Mouse (Mus musculus): ENCODE data around the gene Megf8. TPM values are rescaled to one million over a fixed set of nuclear protein-coding genes. Genes with fewer than 3 reads are reported as not detected.
A peak's percentile ranks its signal among the peaks of the same experiment; 100 is the strongest.

Gene Megf8
- polyA plus RNA-seq, 1 experiment from 2014 or later = 11.3 TPM

- Histone ChIP-seq H3K4me3 (ENCODE audit: low read depth, low read length) (no peak overlapping the region), H3K27me3 (ENCODE audit: control insufficient read depth, insufficient read depth, low read length) (no peaks in the 10 kb centered on the region), H3K4me2 (replicated peaks; ENCODE audit: low read depth, low read length) (no peak overlapping the region), H3K9ac (ENCODE audit: low read depth, low read length) (no peak overlapping the region), H3K27ac (ENCODE audit: low read depth, low read length) (no peak overlapping the region), H3K36me3 (ENCODE audit: control insufficient read depth, insufficient read depth, low read length) (no peaks in the 10 kb centered on the region), H3K9me3 (ENCODE audit: control insufficient read depth, low read length) (no peaks in the 10 kb centered on the region), H3K4me1 (replicated peaks; ENCODE audit: control insufficient read depth, insufficient read depth, low read length) (peaks cover 3% of the 10 kb centered on the region)
- DNase-seq (ENCODE audit: low spot score) (no peak), ATAC-seq (ENCODE audit: low FRiP score) (no peak)
- WGBS = 86% methylated on average over 30 of the region's 30 CpGs
Measured at GRCm38 (mm10) chr7:25271651-25272444, 45.1 kb upstream of the Megf8 start.

- DNase-seq (ENCODE audit: low spot score) (no peak), ATAC-seq (ENCODE audit: low FRiP score) (no peak)
- Histone ChIP-seq H3K36me3 (ENCODE audit: control insufficient read depth, insufficient read depth, low read length) (no peaks in the 10 kb centered on the region), H3K27ac (ENCODE audit: low read depth, low read length) (no peak overlapping the region), H3K9ac (ENCODE audit: low read depth, low read length) (0 out of 2 replicates have a peak overlapping the region, but pooled peaks have one; percentile 16), H3K4me3 (ENCODE audit: low read depth, low read length) (no peak overlapping the region), H3K27me3 (ENCODE audit: control insufficient read depth, insufficient read depth, low read length) (no peaks in the 10 kb centered on the region), H3K4me1 (replicated peaks; ENCODE audit: control insufficient read depth, insufficient read depth, low read length) (peaks cover 5% of the 10 kb centered on the region), H3K9me3 (ENCODE audit: control insufficient read depth, low read length) (no peaks in the 10 kb centered on the region), H3K4me2 (replicated peaks; ENCODE audit: low read depth, low read length) (no peak overlapping the region)
- 91% methylated on average over 38 of the region's 38 CpGs for WGBS
Measured at GRCm38 (mm10) chr7:25272445-25273258, 44.3 kb upstream of the Megf8 start.

- H3K4me2 ChIP-seq (replicated peaks; ENCODE audit: low read depth, low read length) = no peak overlapping the region
- DNase-seq (ENCODE audit: low spot score) = no peak
- H3K4me1 ChIP-seq (replicated peaks; ENCODE audit: control insufficient read depth, insufficient read depth, low read length) = peaks cover 9% of the 10 kb centered on the region
Measured at GRCm38 (mm10) chr7:25273259-25274241, 43.4 kb upstream of the Megf8 start.

DNA sequence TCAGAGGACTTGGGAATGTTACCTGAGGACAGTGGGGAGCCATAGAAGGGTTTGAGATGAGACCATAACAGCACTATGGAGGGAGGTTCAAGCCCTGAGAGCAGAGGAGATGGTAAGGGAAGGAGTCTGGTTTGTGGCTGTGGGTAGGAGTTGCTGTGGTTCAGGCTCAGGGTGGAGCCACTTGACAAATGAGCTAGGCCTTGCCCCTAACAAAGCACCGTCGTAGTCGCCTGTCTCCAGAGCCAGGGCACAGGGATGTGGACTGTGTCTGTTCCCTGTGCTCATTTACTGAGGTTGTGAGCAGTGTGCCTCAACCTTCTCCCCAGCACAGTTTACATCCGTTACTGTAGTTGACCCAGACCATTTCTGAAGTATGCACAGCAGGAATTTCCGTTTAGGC is 42.4 kb upstream of the Megf8 start:
- Histone ChIP-seq H3K9ac (ENCODE audit: low read depth, low read length) (peak overlapping the region; percentile 4; the same call in 1 of the 2 replicates), H3K27me3 (ENCODE audit: control insufficient read depth, insufficient read depth, low read length) (no peaks in the 10 kb centered on the region), H3K27ac (ENCODE audit: low read depth, low read length) (no peak overlapping the region), H3K4me3 (ENCODE audit: low read depth, low read length) (no peak overlapping the region), H3K36me3 (ENCODE audit: control insufficient read depth, insufficient read depth, low read length) (no peaks in the 10 kb centered on the region), H3K4me2 (replicated peaks; ENCODE audit: low read depth, low read length) (no peak overlapping the region), H3K9me3 (ENCODE audit: control insufficient read depth, low read length) (no peaks in the 10 kb centered on the region), H3K4me1 (replicated peaks; ENCODE audit: control insufficient read depth, insufficient read depth, low read length) (peaks cover 8% of the 10 kb centered on the region)
- DNase-seq (ENCODE audit: low spot score) (no peak), ATAC-seq (ENCODE audit: low FRiP score) (no peak)
- 70% methylated on average over 5 of the region's 5 CpGs for WGBS

More at GRCm38 (mm10) chr7:25273259-25274241, 43.4 kb upstream of the Megf8 start:
- Histone ChIP-seq H3K36me3 (ENCODE audit: control insufficient read depth, insufficient read depth, low read length) (no peaks in the 10 kb centered on the region), H3K27me3 (ENCODE audit: control insufficient read depth, insufficient read depth, low read length) (no peaks in the 10 kb centered on the region), H3K27ac (ENCODE audit: low read depth, low read length) (no peak overlapping the region), H3K9ac (ENCODE audit: low read depth, low read length) (no peak overlapping the region), H3K4me3 (ENCODE audit: low read depth, low read length) (no peak overlapping the region), H3K9me3 (ENCODE audit: control insufficient read depth, low read length) (no peaks in the 10 kb centered on the region)
- no peak for ATAC-seq (ENCODE audit: low FRiP score)
- 91% methylated on average over 21 of the region's 22 CpGs for WGBS

DNA sequence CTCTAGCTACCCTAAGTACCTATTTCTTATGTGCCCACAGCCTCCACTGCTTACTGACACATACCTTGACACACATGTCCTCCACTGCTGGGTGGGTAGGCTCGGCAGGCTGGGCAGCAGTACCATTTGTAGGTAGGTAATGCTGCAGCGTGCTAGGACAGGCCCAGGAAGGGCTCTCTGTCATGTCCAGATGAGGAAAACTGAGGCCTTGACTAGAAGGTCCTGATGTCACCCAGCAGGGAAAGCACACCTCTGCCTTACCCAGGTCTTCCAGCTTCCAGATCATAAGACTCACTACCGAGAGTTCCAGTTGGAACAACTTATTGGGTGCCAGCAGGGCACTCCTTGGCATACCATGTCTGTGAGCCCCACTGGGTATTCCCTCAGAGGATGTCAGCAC is 42.0 kb upstream of the Megf8 start:
- no peak for DNase-seq (ENCODE audit: low spot score)
- Histone ChIP-seq H3K9me3 (ENCODE audit: control insufficient read depth, low read length) (no peaks in the 10 kb centered on the region), H3K27me3 (ENCODE audit: control insufficient read depth, insufficient read depth, low read length) (no peaks in the 10 kb centered on the region), H3K36me3 (ENCODE audit: control insufficient read depth, insufficient read depth, low read length) (no peaks in the 10 kb centered on the region), H3K9ac (ENCODE audit: low read depth, low read length) (no peak overlapping the region; the same call in 1 of the 2 replicates), H3K4me3 (ENCODE audit: low read depth, low read length) (no peak overlapping the region), H3K4me2 (replicated peaks; ENCODE audit: low read depth, low read length) (no peak overlapping the region), H3K27ac (ENCODE audit: low read depth, low read length) (no peak overlapping the region), H3K4me1 (replicated peaks; ENCODE audit: control insufficient read depth, insufficient read depth, low read length) (peaks cover 10% of the 10 kb centered on the region)
- ATAC-seq (ENCODE audit: low FRiP score) = no peak
- WGBS = 91% methylated on average over 3 of the region's 3 CpGs

DNA sequence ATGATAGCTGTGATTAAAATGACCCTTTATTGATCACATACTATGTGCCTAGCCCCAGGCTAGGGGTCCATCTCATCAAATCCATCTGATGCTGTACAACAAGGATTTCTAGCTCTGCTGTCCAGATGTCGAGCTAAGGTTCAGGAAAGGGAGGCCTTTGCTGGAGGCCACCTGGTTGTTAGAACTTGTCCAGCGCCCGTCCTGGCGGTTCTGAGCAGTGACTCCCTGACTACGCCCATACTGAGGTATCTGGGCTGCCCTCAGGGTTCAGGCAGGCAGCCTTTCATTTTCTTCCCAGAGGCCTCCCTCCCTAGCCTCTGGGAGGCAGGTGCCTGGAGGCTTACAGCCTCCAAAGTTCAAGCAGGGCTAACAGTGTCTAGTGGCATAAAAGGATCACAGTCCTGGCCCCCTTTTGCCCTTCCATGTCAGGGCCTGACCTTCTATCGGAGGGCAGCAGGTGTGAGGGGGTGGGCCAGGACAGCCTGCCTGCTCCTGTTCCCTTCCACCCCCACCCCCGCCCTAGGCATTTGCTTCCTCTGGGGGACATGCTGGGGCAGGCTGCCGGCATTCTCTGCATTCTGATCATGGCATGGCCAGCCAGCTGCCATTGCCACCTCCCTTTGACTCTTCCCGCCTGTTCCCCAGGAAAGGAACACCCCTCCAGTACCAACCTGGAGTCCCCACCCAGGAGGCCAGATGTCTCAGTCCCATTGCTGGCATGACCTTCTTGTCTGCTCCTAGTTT is 41.2 kb upstream of the Megf8 start:
- no peak overlapping the region for H3K4me3 ChIP-seq (ENCODE audit: low read depth, low read length)
- no peak for DNase-seq (ENCODE audit: low spot score)

DNA sequence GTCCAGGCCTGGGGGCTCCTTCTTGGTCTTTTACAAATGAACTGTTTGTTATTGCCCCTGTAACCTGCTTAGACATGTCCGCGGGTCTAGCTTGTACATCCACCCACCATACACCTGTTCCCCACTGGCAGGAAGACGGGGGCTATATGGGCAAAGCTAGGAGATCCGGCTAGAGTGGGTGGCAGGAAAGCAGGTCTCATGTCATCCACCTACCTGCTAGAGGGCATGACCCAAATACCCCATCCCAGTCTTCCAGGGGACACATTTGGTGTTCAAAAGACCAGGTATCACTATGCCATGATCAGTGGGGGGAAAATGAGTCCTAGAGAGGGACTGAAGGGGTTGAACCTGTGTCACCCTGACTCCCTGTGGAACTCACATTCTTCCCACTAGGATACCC is 39.6 kb upstream of the Megf8 start:
- Histone ChIP-seq H3K36me3 (ENCODE audit: control insufficient read depth, insufficient read depth, low read length) (no peaks in the 10 kb centered on the region), H3K9ac (ENCODE audit: low read depth, low read length) (no peak overlapping the region), H3K27ac (ENCODE audit: low read depth, low read length) (no peak overlapping the region), H3K4me3 (ENCODE audit: low read depth, low read length) (no peak overlapping the region), H3K9me3 (ENCODE audit: control insufficient read depth, low read length) (no peaks in the 10 kb centered on the region), H3K4me2 (replicated peaks; ENCODE audit: low read depth, low read length) (no peak overlapping the region), H3K4me1 (replicated peaks; ENCODE audit: control insufficient read depth, insufficient read depth, low read length) (peaks cover 22% of the 10 kb centered on the region), H3K27me3 (ENCODE audit: control insufficient read depth, insufficient read depth, low read length) (no peaks in the 10 kb centered on the region)
- 89% methylated on average over 4 of the region's 4 CpGs for WGBS
- no peak for ATAC-seq (ENCODE audit: low FRiP score)
- no peak for DNase-seq (ENCODE audit: low spot score)

More for the DNA sequence above, 41.2 kb upstream of the Megf8 start:
- Histone ChIP-seq H3K27ac (ENCODE audit: low read depth, low read length) (no peak overlapping the region), H3K27me3 (ENCODE audit: control insufficient read depth, insufficient read depth, low read length) (no peaks in the 10 kb centered on the region), H3K4me2 (replicated peaks; ENCODE audit: low read depth, low read length) (no peak overlapping the region), H3K9me3 (ENCODE audit: control insufficient read depth, low read length) (no peaks in the 10 kb centered on the region), H3K4me1 (replicated peaks; ENCODE audit: control insufficient read depth, insufficient read depth, low read length) (peaks cover 17% of the 10 kb centered on the region), H3K36me3 (ENCODE audit: control insufficient read depth, insufficient read depth, low read length) (no peaks in the 10 kb centered on the region), H3K9ac (ENCODE audit: low read depth, low read length) (no peak overlapping the region; the same call in 1 of the 2 replicates)
- ATAC-seq (ENCODE audit: low FRiP score) = no peak
- 61% methylated on average over 9 of the region's 9 CpGs for WGBS

GRCm38 (mm10) chr7:25277998-25278340 is 39.0 kb upstream of the Megf8 start:
- Histone ChIP-seq H3K9me3 (ENCODE audit: control insufficient read depth, low read length) (no peaks in the 10 kb centered on the region), H3K9ac (ENCODE audit: low read depth, low read length) (no peak overlapping the region), H3K36me3 (ENCODE audit: control insufficient read depth, insufficient read depth, low read length) (no peaks in the 10 kb centered on the region), H3K4me1 (replicated peaks; ENCODE audit: control insufficient read depth, insufficient read depth, low read length) (peaks cover 22% of the 10 kb centered on the region), H3K4me2 (replicated peaks; ENCODE audit: low read depth, low read length) (peak overlapping the region; percentile 98), H3K4me3 (ENCODE audit: low read depth, low read length) (peak overlapping the region; percentile 60), H3K27me3 (ENCODE audit: control insufficient read depth, insufficient read depth, low read length) (no peaks in the 10 kb centered on the region), H3K27ac (ENCODE audit: low read depth, low read length) (no peak overlapping the region; the same call in 1 of the 2 replicates)
- ATAC-seq (ENCODE audit: low FRiP score) (no peak), DNase-seq (ENCODE audit: low spot score) (no peak)
- 19% methylated on average over 4 of the region's 4 CpGs for WGBS
